Comparison of ENCODE assay signal across 36 mouse cellular contexts in genomic region chr7:126417606-126418005, GRCm38 (mm10). TPM values are rescaled to one million over a fixed set of nuclear protein-coding genes. Genes with fewer than 3 reads are reported as not detected.
DNase-seq lines count a peak whose midpoint lies in the region; ATAC-seq and TF ChIP-seq lines count a peak whose summit lies in the region.
"Had no signal": no experiment of that assay in that cellular context is flagged by ENCODE, and none has a peak within 500 bp of the region (broad histone marks: within the 10 kb centered on the region; RNA-seq: fewer than 3 reads in every experiment).

No protein-coding gene starts in this region.

- no peak for TF ChIP-seq RAD21 in CH12.LX (IDR thresholded peaks at IDR 0.05; ENCODE audit: low read depth, low read length)

- peak overlapping the region; percentile 86 for H3K27ac ChIP-seq in forebrain, embryonic 10.5 days
- H3K27ac ChIP-seq in forebrain, postnatal 0 days (ENCODE audit: low read depth, low read length), result no peak overlapping the region
- H3K27ac ChIP-seq in midbrain, embryonic 10.5 days (replicated peaks), result peak overlapping the region; percentile 67
- H3K27ac ChIP-seq in midbrain, embryonic 14.5 days (replicated peaks; ENCODE audit: low read depth, low read length), result no peak overlapping the region
- H3K27ac ChIP-seq in CH12.LX (ENCODE audit: insufficient read depth, low read depth), result peak overlapping the region; percentile 100
- H3K27ac ChIP-seq: heart, adult 2 months; heart, embryonic 13.5 days; layer of hippocampus, adult 2 months; limb, embryonic 13.5 days; liver, embryonic 12.5 days; macrophage; neural tube, embryonic 12.5 days had no signal

- H3K79me2 ChIP-seq in CH12.LX (replicated peaks; ENCODE audit: control insufficient read depth, extremely low read depth, insufficient read depth, poor library complexity, severe bottlenecking), result peaks cover 21% of the 10 kb centered on the region

- H3K27me3 ChIP-seq in forebrain, embryonic 10.5 days (ENCODE audit: poor library complexity, severe bottlenecking), result no peaks in the 10 kb centered on the region
- H3K27me3 ChIP-seq in forebrain, postnatal 0 days (ENCODE audit: insufficient read depth, low read length), result no peaks in the 10 kb centered on the region
- peaks cover 42% of the 10 kb centered on the region for H3K27me3 ChIP-seq in midbrain, embryonic 10.5 days (ENCODE audit: low read depth, poor library complexity, severe bottlenecking)
- H3K27me3 ChIP-seq in midbrain, embryonic 14.5 days (ENCODE audit: control insufficient read depth, insufficient read depth, low read length), result no peaks in the 10 kb centered on the region
- no peaks in the 10 kb centered on the region for H3K27me3 ChIP-seq in CH12.LX (replicated peaks)
- H3K27me3 ChIP-seq: limb, embryonic 13.5 days; neural tube, embryonic 12.5 days had no signal

- no peak overlapping the region for H3K4me3 ChIP-seq in forebrain, embryonic 10.5 days
- H3K4me3 ChIP-seq in forebrain, postnatal 0 days (ENCODE audit: low read depth, low read length), result no peak overlapping the region
- no peak overlapping the region; the same call in 1 of the 2 replicates for H3K4me3 ChIP-seq in midbrain, embryonic 10.5 days
- no peak overlapping the region for H3K4me3 ChIP-seq in midbrain, embryonic 14.5 days (replicated peaks; ENCODE audit: low read depth, low read length)
- no peak overlapping the region for H3K4me3 ChIP-seq in CH12.LX (replicated peaks in 1 of 3; ENCODE audit: low read depth in 2 of 3, low read length in 2 of 3, poor library complexity in 1 of 3)
- H3K4me3 ChIP-seq: heart, adult 2 months; heart, embryonic 13.5 days; layer of hippocampus, adult 2 months; limb, embryonic 13.5 days; liver, embryonic 12.5 days; myocyte; neural tube, embryonic 12.5 days had no signal

- no peak overlapping the region for H3K4me2 ChIP-seq in forebrain, postnatal 0 days (ENCODE audit: low read depth)
- no peak overlapping the region for H3K4me2 ChIP-seq in midbrain, embryonic 14.5 days (ENCODE audit: low read length)
- H3K4me2 ChIP-seq in CH12.LX (ENCODE audit: insufficient read depth, low read depth, poor library complexity, severe bottlenecking), result no peak overlapping the region
- H3K4me2 ChIP-seq: heart, embryonic 13.5 days; limb, embryonic 13.5 days; liver, embryonic 12.5 days; neural tube, embryonic 12.5 days had no signal

- TF ChIP-seq CTCF in forebrain, postnatal 0 days (IDR thresholded peaks at IDR 0.05; ENCODE audit: low read depth), result no peak
- TF ChIP-seq CTCF in CH12.LX (conservative IDR thresholded peaks at IDR 0.05 in 1 of 2, IDR thresholded peaks at IDR 0.05 in 1 of 2; ENCODE audit: low read depth in 2 of 2, low read length in 2 of 2), result no peak

- 73% methylated on average over 4 of the region's 4 CpGs for WGBS in forebrain, embryonic 10.5 days
- WGBS in forebrain, postnatal 0 days, result 74% methylated on average over 4 of the region's 4 CpGs
- WGBS in midbrain, embryonic 10.5 days, result 82% methylated on average over 4 of the region's 4 CpGs
- 64% methylated on average over 4 of the region's 4 CpGs for WGBS in midbrain, embryonic 14.5 days

- no peaks in the 10 kb centered on the region for H3K36me3 ChIP-seq in forebrain, embryonic 10.5 days (replicated peaks)
- H3K36me3 ChIP-seq in forebrain, postnatal 0 days (ENCODE audit: insufficient read depth), result no peaks in the 10 kb centered on the region
- no peaks in the 10 kb centered on the region for H3K36me3 ChIP-seq in midbrain, embryonic 10.5 days
- no peaks in the 10 kb centered on the region for H3K36me3 ChIP-seq in midbrain, embryonic 14.5 days (ENCODE audit: control insufficient read depth, insufficient read depth, low read length)
- H3K36me3 ChIP-seq in CH12.LX (replicated peaks in 1 of 2; ENCODE audit: control insufficient read depth in 1 of 2, insufficient read depth in 1 of 2, low read length in 1 of 2), result peaks cover 4 to 14% of the 10 kb centered on the region in 2 experiments
- H3K36me3 ChIP-seq: heart, embryonic 13.5 days; limb, embryonic 13.5 days; liver, embryonic 12.5 days; neural tube, embryonic 12.5 days had no signal

- in situ Hi-C loops in CH12.LX (cut with MboI; ENCODE audit: low pct_ligation_motif_present, low pct_unique_long_range_greater_than_20kb, low sequenced_read_pairs), result no loop called here

- no peaks in the 10 kb centered on the region for H3K9me3 ChIP-seq in forebrain, embryonic 10.5 days
- H3K9me3 ChIP-seq in forebrain, postnatal 0 days (ENCODE audit: low read length), result no peaks in the 10 kb centered on the region
- H3K9me3 ChIP-seq in midbrain, embryonic 10.5 days (replicated peaks), result no peaks in the 10 kb centered on the region
- H3K9me3 ChIP-seq in midbrain, embryonic 14.5 days (ENCODE audit: control insufficient read depth, low read length), result no peaks in the 10 kb centered on the region
- peaks cover 10% of the 10 kb centered on the region for H3K9me3 ChIP-seq in CH12.LX (replicated peaks; ENCODE audit: low read length)
- H3K9me3 ChIP-seq: heart, embryonic 13.5 days; limb, embryonic 13.5 days; liver, embryonic 12.5 days; neural tube, embryonic 12.5 days had no signal

- no peak overlapping the region for H3K9ac ChIP-seq in forebrain, postnatal 0 days
- no peak overlapping the region for H3K9ac ChIP-seq in midbrain, embryonic 14.5 days (replicated peaks; ENCODE audit: low read length)
- peak overlapping the region; percentile 23; the same call in 1 of the 2 replicates for H3K9ac ChIP-seq in CH12.LX (ENCODE audit: insufficient read depth, low read depth)
- H3K9ac ChIP-seq: heart, embryonic 13.5 days; liver, embryonic 12.5 days; neural tube, embryonic 12.5 days had no signal

- ATAC-seq in forebrain, postnatal 0 days, result no peak
- no peak for ATAC-seq in midbrain, embryonic 14.5 days (ENCODE audit: low FRiP score, low TSS enrichment)
- ATAC-seq: activated CD4-positive, CD25-positive, alpha-beta regulatory T cell, adult 4 months; hindbrain, embryonic 16.5 days; liver, embryonic 12.5 days; lung, postnatal 0 days had no signal

- H3K4me1 ChIP-seq in forebrain, embryonic 10.5 days, result peaks cover 23% of the 10 kb centered on the region
- H3K4me1 ChIP-seq in forebrain, postnatal 0 days (ENCODE audit: insufficient read depth), result no peaks in the 10 kb centered on the region
- peaks cover 19% of the 10 kb centered on the region for H3K4me1 ChIP-seq in midbrain, embryonic 10.5 days
- H3K4me1 ChIP-seq in midbrain, embryonic 14.5 days (ENCODE audit: control insufficient read depth, insufficient read depth, low read length), result no peaks in the 10 kb centered on the region
- H3K4me1 ChIP-seq in CH12.LX (ENCODE audit: control insufficient read depth in 1 of 2, insufficient read depth in 2 of 2), result peaks cover 34 to 51% of the 10 kb centered on the region in 2 experiments
- H3K4me1 ChIP-seq: heart, embryonic 13.5 days; limb, embryonic 13.5 days; liver, embryonic 12.5 days; neural tube, embryonic 12.5 days had no signal

- dilution Hi-C loops in CH12.LX (cut with MboI; ENCODE audit: extremely low pct_ligation_motif_present, extremely low pct_unique_long_range_greater_than_20kb, low sequenced_read_pairs), result no loop called here

- TF ChIP-seq EP300 in CH12.LX (IDR thresholded peaks at IDR 0.05; ENCODE audit: low read length), result no peak

- TF ChIP-seq POLR2A in CH12.LX (IDR thresholded peaks at IDR 0.05; ENCODE audit: low read depth, low read length), result 0 out of 2 replicates have a peak, but pooled peaks have one; percentile 6

- no peak for DNase-seq in forebrain, embryonic 10.5 days (ENCODE audit: extremely low spot score, low spot score)
- DNase-seq in forebrain, postnatal 0 days, result no peak
- no peak for DNase-seq in midbrain, embryonic 10.5 days (ENCODE audit: low spot score)
- no peak for DNase-seq in midbrain, embryonic 14.5 days
- no peak for DNase-seq in CH12.LX (ENCODE audit: extremely low read depth)
- DNase-seq in lung, postnatal 4 days, result no peak
- no peak for DNase-seq in gastrocnemius, postnatal 4 days (ENCODE audit: low spot score in 2 of 2)
- DNase-seq: cerebellum, adult 2 months; cerebellum, postnatal 14 days; gastrocnemius, postnatal 25 days; heart, adult 2 months; heart, postnatal 10 days; kidney, adult 18-20 months; kidney, postnatal 36 days; lung, adult 18-20 months; right cerebral cortex, adult 18-20 months; thymus, adult 2 months; thymus, postnatal 36 days had no signal

RNA-seq across cellular contexts. Expression of gene Cd19, which starts 2.9 kb away (rescaled TPM):
- polyA plus RNA-seq in forebrain, embryonic 10.5 days (2016; fragmentation: Nextera tagmentation; extraction: Ambion mirVana), result 0.07 and 0.14 TPM in 2 replicates
- 0.67 TPM in 1 of 2 replicates, not detected in the other for total RNA-seq in forebrain, postnatal 0 days (2014; rRNA removed)
- not detected in 2 replicates for polyA plus RNA-seq in forebrain, postnatal 0 days (2015; fragmentation: Nextera tagmentation; extraction: Ambion mirVana)
- 0.07 and 0.16 TPM in 2 replicates for polyA plus RNA-seq in midbrain, embryonic 10.5 days (2016; fragmentation: Nextera tagmentation; extraction: Ambion mirVana)
- not detected in 2 replicates for polyA plus RNA-seq in midbrain, embryonic 14.5 days (2014; fragmentation: Nextera tagmentation; extraction: Ambion mirVana)
- total RNA-seq in CH12.LX (2012; rRNA removed) (132 and 143 TPM in 2 replicates), CH12.LX (2014; rRNA removed) (139 and 141 TPM in 2 replicates)
- 199 and 234 TPM in 2 replicates for polyA plus RNA-seq in CH12.LX (2012; ENCODE audit: insufficient read length, low read depth)
- under 1 TPM; 0.13 to 0.39 TPM for total RNA-seq in gastrocnemius, postnatal 4 days (2021)
- total RNA-seq: gastrocnemius, adult 18-20 months; hematopoietic stem cell, adult 5-6 weeks; layer of hippocampus, adult 2 months; layer of hippocampus, postnatal 25 days; left cerebral cortex, adult 8-10 months; left cerebral cortex, postnatal 36 days; midbrain, postnatal 0 days had no signal
- polyA plus RNA-seq: embryonic facial prominence, embryonic 11.5 days; heart, embryonic 13.5 days; hindbrain, embryonic 16.5 days; intestine, embryonic 14.5 days; limb, embryonic 13.5 days; liver, embryonic 12.5 days; neural tube, embryonic 12.5 days had no signal

RNA-seq across cellular contexts. Expression of gene Rabep2, which starts 11.0 kb away (rescaled TPM):
- polyA plus RNA-seq in forebrain, embryonic 10.5 days (2016; fragmentation: Nextera tagmentation; extraction: Ambion mirVana), result 24.8 and 25.5 TPM in 2 replicates
- total RNA-seq in forebrain, postnatal 0 days (2014; rRNA removed), result 26.1 and 26.4 TPM in 2 replicates
- polyA plus RNA-seq in forebrain, postnatal 0 days (2015; fragmentation: Nextera tagmentation; extraction: Ambion mirVana), result 17.3 and 19.3 TPM in 2 replicates
- 26.6 and 27.0 TPM in 2 replicates for polyA plus RNA-seq in midbrain, embryonic 10.5 days (2016; fragmentation: Nextera tagmentation; extraction: Ambion mirVana)
- polyA plus RNA-seq in midbrain, embryonic 14.5 days (2014; fragmentation: Nextera tagmentation; extraction: Ambion mirVana), result 19.6 and 22.1 TPM in 2 replicates
- total RNA-seq in CH12.LX (2012; rRNA removed) (38.5 and 40.3 TPM in 2 replicates), CH12.LX (2014; rRNA removed) (35.7 and 42.6 TPM in 2 replicates)
- polyA plus RNA-seq in CH12.LX (2012; ENCODE audit: insufficient read length, low read depth), result 33.7 and 36.6 TPM in 2 replicates
- 10 to 100 TPM; 14.0 to 16.2 TPM for total RNA-seq in gastrocnemius, postnatal 4 days (2021)

RNA-seq across cellular contexts. Expression of gene Nfatc2ip, which starts 21.1 kb away (rescaled TPM):
- 2.6 and 2.8 TPM in 2 replicates for polyA plus RNA-seq in forebrain, embryonic 10.5 days (2016; fragmentation: Nextera tagmentation; extraction: Ambion mirVana)
- total RNA-seq in forebrain, postnatal 0 days (2014; rRNA removed), result 5.2 and 6.3 TPM in 2 replicates
- polyA plus RNA-seq in forebrain, postnatal 0 days (2015; fragmentation: Nextera tagmentation; extraction: Ambion mirVana), result 2.2 and 2.4 TPM in 2 replicates
- polyA plus RNA-seq in midbrain, embryonic 10.5 days (2016; fragmentation: Nextera tagmentation; extraction: Ambion mirVana), result 2.6 and 2.8 TPM in 2 replicates
- 3.5 and 4.9 TPM in 2 replicates for polyA plus RNA-seq in midbrain, embryonic 14.5 days (2014; fragmentation: Nextera tagmentation; extraction: Ambion mirVana)
- total RNA-seq in CH12.LX (2012; rRNA removed) (7.8 and 8.8 TPM in 2 replicates), CH12.LX (2014; rRNA removed) (15.0 and 16.8 TPM in 2 replicates)
- polyA plus RNA-seq in CH12.LX (2012; ENCODE audit: insufficient read length, low read depth), result 13.0 and 13.9 TPM in 2 replicates
- 1 to 10 TPM; 3.2 to 4.1 TPM for total RNA-seq in gastrocnemius, postnatal 4 days (2021)

RNA-seq across cellular contexts. Expression of gene Spns1, which starts 40.4 kb away (rescaled TPM):
- 64.7 and 68.6 TPM in 2 replicates for polyA plus RNA-seq in forebrain, embryonic 10.5 days (2016; fragmentation: Nextera tagmentation; extraction: Ambion mirVana)
- 102 and 198 TPM in 2 replicates for total RNA-seq in forebrain, postnatal 0 days (2014; rRNA removed)
- 71.3 and 78.4 TPM in 2 replicates for polyA plus RNA-seq in forebrain, postnatal 0 days (2015; fragmentation: Nextera tagmentation; extraction: Ambion mirVana)
- polyA plus RNA-seq in midbrain, embryonic 10.5 days (2016; fragmentation: Nextera tagmentation; extraction: Ambion mirVana), result 67.6 and 68.9 TPM in 2 replicates
- 60.4 and 74.5 TPM in 2 replicates for polyA plus RNA-seq in midbrain, embryonic 14.5 days (2014; fragmentation: Nextera tagmentation; extraction: Ambion mirVana)
- total RNA-seq in CH12.LX (2012; rRNA removed) (38.4 and 42.6 TPM in 2 replicates), CH12.LX (2014; rRNA removed) (36.4 and 45.3 TPM in 2 replicates)
- polyA plus RNA-seq in CH12.LX (2012; ENCODE audit: insufficient read length, low read depth), result 37.8 and 61.7 TPM in 2 replicates
- 10 to 100 TPM; 31.6 to 33.9 TPM for total RNA-seq in gastrocnemius, postnatal 4 days (2021)

RNA-seq across cellular contexts. Expression of gene Atp2a1, which starts 45.3 kb away (rescaled TPM):
- 0.33 TPM in 2 replicates for polyA plus RNA-seq in forebrain, embryonic 10.5 days (2016; fragmentation: Nextera tagmentation; extraction: Ambion mirVana)
- total RNA-seq in forebrain, postnatal 0 days (2014; rRNA removed), result 0.24 and 0.54 TPM in 2 replicates
- 0.10 and 0.45 TPM in 2 replicates for polyA plus RNA-seq in forebrain, postnatal 0 days (2015; fragmentation: Nextera tagmentation; extraction: Ambion mirVana)
- 0.16 and 0.28 TPM in 2 replicates for polyA plus RNA-seq in midbrain, embryonic 10.5 days (2016; fragmentation: Nextera tagmentation; extraction: Ambion mirVana)
- 0.39 TPM in 1 of 2 replicates, not detected in the other for polyA plus RNA-seq in midbrain, embryonic 14.5 days (2014; fragmentation: Nextera tagmentation; extraction: Ambion mirVana)
- total RNA-seq in CH12.LX (2012; rRNA removed) (0.25 and 0.38 TPM in 2 replicates), CH12.LX (2014; rRNA removed) (not detected in 2 replicates)
- polyA plus RNA-seq in CH12.LX (2012; ENCODE audit: insufficient read length, low read depth), result 0.74 and 0.75 TPM in 2 replicates
- 1,000 to 10,000 TPM; 6,232 to 6,720 TPM for total RNA-seq in gastrocnemius, postnatal 4 days (2021)
- polyA plus RNA-seq: macrophage had no signal

Comparison
In these comparisons a context has a peak if more than half of its experiments do, and no peak if none do; other contexts are left out.
1. H3K27ac ChIP-seq: peak in forebrain, embryonic 10.5 days (single experiment), midbrain, embryonic 10.5 days (single experiment) and CH12.LX (single experiment); none in forebrain, postnatal 0 days (single experiment) and midbrain, embryonic 14.5 days (single experiment).
2. RNA of gene Cd19, which starts 2.9 kb away (polyA plus RNA-seq): 199 to 234 TPM in CH12.LX; 0.07 to 0.16 TPM in midbrain, embryonic 10.5 days, 0.07 to 0.14 TPM in forebrain, embryonic 10.5 days, not detected in midbrain, embryonic 14.5 days and not detected in forebrain, postnatal 0 days; every median in the first group is over 100 times any median in the second.